Mouse (Mus musculus) embryo, embryonic 9.5 days (tissue): ENCODE results near the gene Vmn1r6.
"Not testable (repeated sequence)": the region's sequence is repeated elsewhere in the genome, so short reads cannot be mapped to it uniquely, and the experiment has no call there.

Source experiments
- DNase-seq: peaks from one replicate; pipeline ENCODE4 v3.0.0-alpha.2; 2017; ENCODE audit errors: extremely low spot score

Gene Vmn1r6

DNA sequence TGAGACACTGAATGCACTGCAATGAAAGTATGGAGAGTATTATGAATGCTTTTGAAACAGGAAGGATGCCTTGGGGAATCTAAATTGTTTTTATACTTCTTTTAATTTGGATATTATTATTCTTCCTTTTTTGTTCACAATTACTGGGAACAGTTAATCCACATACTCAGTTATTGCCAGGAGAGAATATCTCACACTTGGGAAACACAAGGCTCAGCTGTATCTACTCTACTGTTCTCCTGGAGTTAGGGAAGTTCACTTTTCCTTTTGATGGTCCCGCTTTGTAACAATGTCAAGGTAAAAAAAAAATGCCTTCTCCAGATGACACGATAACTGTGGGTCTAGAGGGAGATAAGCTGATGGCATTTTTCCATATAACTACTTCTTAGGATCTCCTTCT is at the start of gene Vmn1r6:
Gene Vmn1r6, plus strand, starts transcription at position 301 of the 400 bp plus-strand sequence.
- no peak for DNase-seq

DNA sequence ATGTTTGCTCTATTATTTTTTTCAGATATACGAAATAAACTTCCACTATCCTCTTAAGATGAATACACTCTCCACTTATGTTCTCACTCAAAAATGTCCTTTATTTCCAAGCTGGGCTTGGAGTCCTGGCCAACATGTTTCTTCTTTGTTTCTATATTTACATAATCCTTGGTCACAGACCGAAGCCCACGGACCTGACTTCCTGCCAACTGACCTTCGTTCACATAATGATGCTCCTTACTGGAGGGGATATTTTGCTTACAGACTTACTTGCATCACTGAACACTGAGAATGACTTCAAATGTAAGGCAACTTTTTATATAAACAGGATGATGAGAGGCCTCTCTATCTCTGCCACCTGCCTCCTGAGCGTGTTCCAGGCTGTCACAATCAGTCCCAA is 40.6 kb upstream of the Vmn1r6 start:
- no peak for DNase-seq

DNA sequence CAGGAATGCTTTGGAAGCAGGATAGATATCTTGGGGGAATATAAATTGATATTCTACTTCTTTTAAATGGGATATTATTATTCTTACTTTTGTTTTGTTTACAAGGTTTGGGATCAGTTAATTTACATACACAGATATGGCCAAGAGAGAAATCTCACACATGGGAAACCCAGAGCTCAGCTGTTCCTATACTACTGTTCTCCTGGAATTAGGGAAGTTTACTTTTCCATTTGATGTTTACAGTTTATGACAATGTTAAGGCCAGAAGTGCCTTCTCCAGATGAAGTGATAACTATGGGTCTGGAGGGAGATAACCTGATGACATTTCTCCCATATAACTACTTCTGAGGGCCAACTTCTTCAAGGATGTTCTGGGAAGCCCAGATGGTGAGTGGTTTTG is 27.1 kb upstream of the Vmn1r6 start, which contains the start of gene Vmn1r5:
Gene Vmn1r5, plus strand, starts transcription at position 301 of the 400 bp plus-strand sequence.
- no peak for DNase-seq

DNA sequence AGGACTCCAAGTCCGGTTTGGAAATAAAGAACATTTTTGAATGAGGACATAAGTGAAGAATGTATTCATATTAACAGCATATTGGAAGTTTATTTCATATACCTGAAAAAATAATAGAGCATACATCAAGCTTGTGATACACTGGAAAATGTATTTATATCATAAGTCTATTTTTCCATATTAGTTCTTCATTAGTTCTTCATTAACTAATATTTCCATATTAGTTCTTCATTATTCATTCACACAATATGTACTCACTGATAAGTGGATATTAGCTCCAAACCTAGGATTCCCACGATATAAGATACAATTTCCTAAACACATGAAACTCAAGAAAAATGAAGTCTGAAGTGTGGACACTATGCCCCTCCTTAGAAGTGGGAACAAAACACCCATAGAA is 28.2 kb downstream of the Vmn1r6 start, which contains the start of gene Vmn1r7:
Gene Vmn1r7, minus strand, starts transcription at position 101 of the 400 bp plus-strand sequence.
- DNase-seq = not testable (repeated sequence)

DNA sequence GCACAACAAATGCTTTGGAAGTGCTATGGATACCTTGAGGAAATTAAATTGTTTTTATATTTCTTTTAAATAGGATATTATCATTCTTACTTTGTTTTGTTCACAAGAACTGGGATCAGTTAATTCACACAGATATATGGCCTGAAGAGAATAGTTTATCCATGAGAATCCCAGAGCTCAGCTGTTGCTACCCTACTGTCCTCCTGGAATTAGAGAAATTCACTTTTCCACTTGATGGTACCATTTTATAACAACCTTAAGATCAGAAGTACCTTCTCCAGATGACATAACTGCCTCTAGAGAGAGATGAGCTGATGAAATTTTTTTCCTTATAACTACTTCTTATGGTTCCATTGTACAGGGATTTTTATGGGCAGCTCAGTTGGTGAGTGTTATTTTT is 34.9 kb downstream of the Vmn1r6 start, which contains the start of gene Vmn1r8:
Gene Vmn1r8, plus strand, starts transcription at position 301 of the 400 bp plus-strand sequence.
- DNase-seq = no peak

DNA sequence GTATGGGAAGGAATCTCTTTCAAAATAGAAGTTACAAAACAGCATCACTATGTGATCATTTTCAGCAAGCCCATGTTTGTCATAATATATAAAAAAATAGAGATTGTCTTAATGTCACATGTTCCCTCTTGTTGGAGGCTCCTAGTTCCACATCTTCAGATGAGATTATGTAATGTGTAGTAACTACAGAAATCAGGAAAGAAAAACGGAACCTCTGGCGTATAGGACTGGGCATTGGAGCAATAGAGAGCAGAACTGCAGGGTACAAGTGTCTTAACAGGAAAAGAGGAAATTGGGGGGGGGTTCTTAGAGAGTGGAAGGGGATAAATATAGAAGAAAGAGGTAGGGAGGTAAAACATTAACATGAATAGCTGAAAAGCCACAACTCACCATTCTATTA is 37.6 kb downstream of the Vmn1r6 start:
- no peak for DNase-seq
